Mouse (Mus musculus): Measurements from ENCODE around the gene Eif1ad. TPM values are rescaled to one million over a fixed set of nuclear protein-coding genes. Genes with fewer than 3 reads are reported as not detected.
"Not testable (repeated sequence)": the region's sequence is repeated elsewhere in the genome, so short reads cannot be mapped to it uniquely, and the experiment has no call there.

The Eif1ad gene
- polyA plus RNA-seq, 1 experiment from 2014 or later: 40.5 TPM

DNA sequence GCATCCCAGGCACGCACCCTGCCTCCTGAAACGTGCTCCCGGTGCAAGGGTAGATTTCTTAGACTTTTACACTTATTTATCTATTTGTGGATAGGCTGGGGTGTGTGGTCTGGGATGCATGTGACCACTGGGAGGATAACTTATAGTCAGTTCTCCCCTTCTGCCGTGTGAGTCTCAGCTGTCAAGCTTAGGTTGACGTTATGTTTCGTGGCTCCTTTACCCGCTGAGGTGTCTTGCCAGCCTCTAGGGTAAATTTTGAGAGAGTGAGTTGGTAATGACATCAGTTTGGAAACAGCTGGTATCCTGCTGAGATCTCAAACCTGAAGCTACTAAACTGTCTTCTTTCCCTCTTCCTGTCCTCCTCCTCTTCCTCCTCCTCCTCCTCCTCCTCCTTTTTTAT is 39.4 kb downstream of the Eif1ad start:
- peak overlapping the region; percentile 74 for H3K27ac ChIP-seq (replicated peaks)
- H3K4me1 ChIP-seq: peaks cover 32% of the 10 kb centered on the region
- H3K9me3 ChIP-seq: no peaks in the 10 kb centered on the region
- ATAC-seq (ENCODE audit: extremely low read depth, insufficient number of reproducible peaks, low FRiP score, low TSS enrichment): no peak
- peak overlapping the region; percentile 79 for H3K9ac ChIP-seq
- peaks cover 8% of the 10 kb centered on the region; the same call in 1 of the 2 replicates for H3K36me3 ChIP-seq
- 27% methylated on average over 7 of the region's 7 CpGs for whole genome bisulfite sequencing
- peak overlapping the region; percentile 48 for H3K4me3 ChIP-seq
- no peaks in the 10 kb centered on the region for H3K27me3 ChIP-seq (replicated peaks)
- H3K4me2 ChIP-seq: peak overlapping the region; percentile 72

DNA sequence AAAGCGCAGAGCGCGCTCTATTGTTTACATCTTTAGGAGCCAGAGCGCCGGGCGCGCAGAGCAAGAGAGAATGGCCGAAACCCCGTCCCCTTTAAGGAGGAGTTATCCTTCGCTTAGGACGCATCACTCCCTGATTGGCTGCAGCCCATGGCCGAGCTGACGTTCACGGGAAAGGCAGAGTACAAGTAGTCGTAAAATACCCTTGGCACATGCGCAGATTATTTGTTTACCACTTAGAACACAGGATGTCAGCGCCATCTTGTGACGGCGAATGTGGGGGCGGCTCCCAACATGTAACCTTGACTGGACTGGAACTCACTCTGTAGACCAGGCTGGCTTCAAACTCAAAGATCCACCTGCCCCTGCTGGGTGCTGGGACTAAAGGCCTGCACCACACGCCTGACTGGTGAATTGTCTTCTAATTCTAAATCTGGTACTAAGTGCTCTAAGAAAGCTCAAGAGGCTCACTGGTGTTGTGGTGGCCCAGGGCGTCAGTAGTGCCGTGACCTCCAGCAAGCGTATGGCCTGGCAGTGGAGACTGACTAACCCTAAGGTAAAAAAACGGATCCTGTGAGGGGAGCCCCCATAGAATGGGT is 40.1 kb downstream of the Eif1ad start:
- H3K27me3 ChIP-seq (replicated peaks); H3K36me3 ChIP-seq; H3K9me3 ChIP-seq: not testable (repeated sequence)
- ATAC-seq (ENCODE audit: extremely low read depth, insufficient number of reproducible peaks, low FRiP score, low TSS enrichment): peak; percentile 62
- Histone ChIP-seq H3K9ac (peak overlapping the region; percentile 93), H3K4me1 (peaks cover 32% of the 10 kb centered on the region), H3K27ac (replicated peaks) (peak overlapping the region; percentile 98), H3K4me3 (peak overlapping the region; percentile 70), H3K4me2 (peak overlapping the region; percentile 76)
- 6% methylated on average over 24 of the region's 25 CpGs for WGBS

DNA sequence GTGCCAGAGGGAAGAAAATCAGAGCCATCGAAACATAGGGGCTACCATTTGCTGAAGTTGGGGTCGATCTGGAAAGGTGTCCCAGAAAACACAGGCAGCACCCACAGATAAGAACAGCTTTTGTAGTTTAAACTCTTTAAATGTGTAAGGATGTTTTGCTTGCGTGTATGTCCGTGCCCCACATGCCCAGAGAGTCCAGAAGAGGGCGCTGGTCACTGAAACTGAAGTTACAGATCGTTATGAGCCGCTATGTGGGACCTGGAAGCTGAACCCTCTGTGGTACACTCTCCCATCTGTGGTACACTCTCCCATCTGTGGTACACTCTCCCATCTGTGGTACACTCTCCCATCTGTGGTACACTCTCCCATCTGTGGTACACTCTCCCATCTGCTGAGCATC is 40.6 kb downstream of the Eif1ad start:
- H3K9ac ChIP-seq: peak overlapping the region; percentile 93
- H3K36me3 ChIP-seq: peaks cover 8% of the 10 kb centered on the region; the same call in 1 of the 2 replicates
- H3K27me3 ChIP-seq (replicated peaks): no peaks in the 10 kb centered on the region
- H3K4me1 ChIP-seq: peaks cover 36% of the 10 kb centered on the region
- H3K27ac ChIP-seq (replicated peaks): peak overlapping the region; percentile 98
- H3K9me3 ChIP-seq: no peaks in the 10 kb centered on the region
- peak; percentile 45; the same call in 1 of the 2 replicates for ATAC-seq (ENCODE audit: extremely low read depth, insufficient number of reproducible peaks, low FRiP score, low TSS enrichment)
- peak overlapping the region; percentile 76 for H3K4me2 ChIP-seq
- 17% methylated on average over 7 of the region's 7 CpGs for WGBS
- H3K4me3 ChIP-seq: peak overlapping the region; percentile 70

DNA sequence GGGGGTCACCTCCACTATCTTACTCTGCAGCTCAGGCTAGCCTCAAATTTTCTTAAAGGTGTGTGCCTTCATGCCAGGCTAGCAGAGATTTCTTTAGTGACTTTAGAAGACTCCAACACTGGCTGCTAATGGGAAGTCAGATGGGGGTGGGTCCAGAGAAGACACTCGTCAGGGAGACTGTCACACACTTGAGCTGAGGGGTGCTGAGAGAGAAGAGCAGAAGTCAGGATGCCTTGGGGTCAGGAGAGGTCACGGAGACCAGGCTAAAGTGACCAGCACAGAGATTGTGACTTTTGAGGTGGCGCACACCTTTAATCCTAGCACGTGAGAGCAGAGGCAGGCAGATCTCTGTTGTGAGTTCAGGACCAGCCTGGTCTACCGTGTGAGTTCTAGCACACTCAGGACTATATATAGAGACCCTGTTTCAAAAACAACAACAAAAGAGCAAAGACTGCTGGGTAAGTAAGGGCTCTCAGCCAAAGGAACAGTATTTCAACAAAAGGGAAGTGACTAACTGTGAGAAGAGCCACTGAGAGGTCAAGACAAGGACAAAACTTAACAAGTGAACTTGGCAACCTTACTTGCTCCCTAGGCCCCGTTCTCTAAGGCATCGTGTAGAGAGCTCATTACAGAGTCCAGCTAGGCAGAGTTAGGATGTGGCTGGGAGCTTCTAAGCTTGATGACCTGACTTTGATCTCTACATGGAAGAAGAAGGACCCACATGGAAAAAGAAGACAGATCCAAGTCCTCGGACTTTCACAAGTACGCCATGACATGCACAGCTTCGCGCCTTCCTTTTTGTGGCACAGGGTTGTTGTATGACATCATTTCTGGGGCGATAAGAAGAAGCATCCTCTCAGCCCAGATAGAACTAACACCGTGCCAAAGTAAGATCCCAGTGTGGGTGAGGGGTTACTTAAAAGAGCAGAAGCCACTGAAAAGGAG is 41.8 kb downstream of the Eif1ad start:
- peaks cover 8% of the 10 kb centered on the region; the same call in 1 of the 2 replicates for H3K36me3 ChIP-seq
- H3K9ac ChIP-seq: peak overlapping the region; percentile 93
- no peaks in the 10 kb centered on the region for H3K27me3 ChIP-seq (replicated peaks)
- H3K27ac ChIP-seq (replicated peaks): peak overlapping the region; percentile 51
- peak overlapping the region; percentile 70 for H3K4me3 ChIP-seq
- WGBS: 69% methylated on average over 13 of the region's 13 CpGs
- H3K4me1 ChIP-seq: peaks cover 36% of the 10 kb centered on the region
- no peaks in the 10 kb centered on the region for H3K9me3 ChIP-seq
- peak overlapping the region; percentile 76 for H3K4me2 ChIP-seq
- no peak for ATAC-seq (ENCODE audit: extremely low read depth, insufficient number of reproducible peaks, low FRiP score, low TSS enrichment)

DNA sequence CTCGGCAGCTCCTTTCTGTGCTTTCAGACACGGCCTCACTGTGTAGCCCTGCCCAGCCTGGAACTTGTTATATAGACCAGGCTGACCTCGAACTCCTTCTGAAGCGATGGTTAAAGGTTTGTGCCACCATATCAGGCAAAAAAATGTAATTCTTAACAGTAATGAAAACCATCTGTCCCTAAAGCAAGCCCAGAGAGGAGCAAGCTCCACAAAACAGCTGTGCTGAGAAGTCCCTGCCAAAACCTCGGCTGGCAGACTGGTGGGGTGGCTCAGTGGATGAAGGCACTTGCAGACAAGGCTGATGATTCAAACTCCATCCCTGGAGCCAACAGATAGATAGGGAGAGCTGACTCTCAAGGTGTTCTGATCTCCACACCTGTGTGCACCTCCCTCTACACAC is 42.5 kb downstream of the Eif1ad start:
- ATAC-seq (ENCODE audit: extremely low read depth, insufficient number of reproducible peaks, low FRiP score, low TSS enrichment): no peak
- 74% methylated on average over 5 of the region's 5 CpGs for WGBS
- peak overlapping the region; percentile 51 for H3K27ac ChIP-seq (replicated peaks)

DNA sequence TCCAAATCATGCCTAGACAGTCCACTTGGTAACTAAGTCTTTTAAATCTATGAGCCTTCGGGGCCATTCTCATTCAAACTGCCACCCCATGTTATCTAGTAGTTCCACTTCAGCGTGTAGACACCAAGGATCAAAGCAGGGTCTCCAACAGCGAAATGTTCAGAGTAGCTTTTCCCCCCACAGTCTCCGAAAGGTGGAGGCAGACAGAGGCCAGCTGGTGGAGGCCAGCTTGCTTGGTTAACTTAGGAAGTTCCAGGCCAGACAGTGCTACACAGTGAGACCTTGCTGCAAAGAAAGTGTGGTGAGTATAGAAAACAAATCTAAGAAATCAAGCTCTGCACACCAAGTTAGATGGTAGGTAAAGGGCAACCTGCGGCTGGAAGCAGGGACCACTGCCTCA is 44.1 kb downstream of the Eif1ad start:
- Histone ChIP-seq H3K9ac (no peak overlapping the region), H3K9me3 (no peaks in the 10 kb centered on the region), H3K27me3 (replicated peaks) (no peaks in the 10 kb centered on the region), H3K4me1 (peaks cover 39% of the 10 kb centered on the region), H3K4me2 (no peak overlapping the region), H3K36me3 (peaks cover 8% of the 10 kb centered on the region; the same call in 1 of the 2 replicates), H3K4me3 (no peak overlapping the region), H3K27ac (replicated peaks) (no peak overlapping the region)
- WGBS: 70% methylated on average over 5 of the region's 5 CpGs
- ATAC-seq (ENCODE audit: extremely low read depth, insufficient number of reproducible peaks, low FRiP score, low TSS enrichment): no peak

More for the DNA sequence above, 42.5 kb downstream of the Eif1ad start:
- no peaks in the 10 kb centered on the region for H3K9me3 ChIP-seq
- H3K36me3 ChIP-seq: peaks cover 8% of the 10 kb centered on the region; the same call in 1 of the 2 replicates
- no peak overlapping the region for H3K4me3 ChIP-seq
- no peaks in the 10 kb centered on the region for H3K27me3 ChIP-seq (replicated peaks)
- no peak overlapping the region for H3K4me2 ChIP-seq
- H3K4me1 ChIP-seq: peaks cover 36% of the 10 kb centered on the region
- H3K9ac ChIP-seq: peak overlapping the region; percentile 33

DNA sequence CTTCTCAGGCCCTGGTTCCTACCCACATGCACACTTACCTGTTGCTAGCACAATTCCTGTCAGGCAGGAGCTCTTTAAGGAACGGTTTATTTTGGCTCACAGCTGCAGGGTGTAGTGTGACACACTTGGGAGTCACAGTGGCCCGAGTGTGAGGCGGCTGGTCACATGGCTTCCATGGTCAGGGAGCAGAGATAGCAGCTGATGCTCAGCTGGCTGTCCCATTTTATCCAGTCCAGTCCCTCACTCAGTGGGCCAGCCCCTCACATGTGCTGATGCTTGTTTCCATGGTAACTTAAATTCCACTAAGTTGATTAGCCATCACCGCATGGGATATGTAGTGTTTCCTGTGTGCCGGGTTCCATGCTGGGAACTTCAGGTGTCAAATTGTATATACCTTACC is 45.4 kb downstream of the Eif1ad start:
- H3K4me2 ChIP-seq: no peak overlapping the region
- peaks cover 35% of the 10 kb centered on the region for H3K4me1 ChIP-seq
- H3K27me3 ChIP-seq (replicated peaks): no peaks in the 10 kb centered on the region
- H3K9me3 ChIP-seq: no peaks in the 10 kb centered on the region
- ATAC-seq (ENCODE audit: extremely low read depth, insufficient number of reproducible peaks, low FRiP score, low TSS enrichment): no peak
- peaks cover 11% of the 10 kb centered on the region; the same call in 1 of the 2 replicates for H3K36me3 ChIP-seq
- 55% methylated on average over 5 of the region's 5 CpGs for WGBS
- H3K4me3 ChIP-seq: no peak overlapping the region
- no peak overlapping the region for H3K27ac ChIP-seq (replicated peaks)
- no peak overlapping the region for H3K9ac ChIP-seq

DNA sequence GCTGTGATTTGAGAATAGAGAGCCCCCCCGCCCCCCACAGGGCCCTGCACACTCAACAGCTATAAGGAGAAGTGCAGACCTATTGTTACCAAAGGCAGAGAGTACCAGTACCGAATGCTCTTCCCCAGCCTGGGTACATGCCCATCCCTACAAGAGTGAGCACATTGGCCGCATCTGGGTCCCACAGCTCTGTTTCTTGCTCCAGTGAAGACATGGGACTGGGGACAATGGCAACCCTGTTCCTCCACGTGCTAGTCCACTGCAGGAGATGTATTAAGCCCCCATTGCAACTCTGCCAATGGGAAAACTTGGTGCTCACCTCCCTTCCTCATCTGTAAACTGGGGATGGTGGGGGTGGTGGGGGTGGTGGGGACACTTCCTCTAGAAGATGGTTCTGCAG is 47.3 kb downstream of the Eif1ad start:
- no peaks in the 10 kb centered on the region for H3K9me3 ChIP-seq
- H3K4me2 ChIP-seq: no peak overlapping the region
- no peak overlapping the region for H3K27ac ChIP-seq (replicated peaks)
- no peak overlapping the region for H3K9ac ChIP-seq
- no peak overlapping the region for H3K4me3 ChIP-seq
- peaks cover 18% of the 10 kb centered on the region for H3K4me1 ChIP-seq
- ATAC-seq (ENCODE audit: extremely low read depth, insufficient number of reproducible peaks, low FRiP score, low TSS enrichment): no peak
- peaks cover 18% of the 10 kb centered on the region; the same call in 1 of the 2 replicates for H3K36me3 ChIP-seq
- WGBS: 64% methylated on average over 4 of the region's 4 CpGs
- H3K27me3 ChIP-seq (replicated peaks): no peaks in the 10 kb centered on the region

DNA sequence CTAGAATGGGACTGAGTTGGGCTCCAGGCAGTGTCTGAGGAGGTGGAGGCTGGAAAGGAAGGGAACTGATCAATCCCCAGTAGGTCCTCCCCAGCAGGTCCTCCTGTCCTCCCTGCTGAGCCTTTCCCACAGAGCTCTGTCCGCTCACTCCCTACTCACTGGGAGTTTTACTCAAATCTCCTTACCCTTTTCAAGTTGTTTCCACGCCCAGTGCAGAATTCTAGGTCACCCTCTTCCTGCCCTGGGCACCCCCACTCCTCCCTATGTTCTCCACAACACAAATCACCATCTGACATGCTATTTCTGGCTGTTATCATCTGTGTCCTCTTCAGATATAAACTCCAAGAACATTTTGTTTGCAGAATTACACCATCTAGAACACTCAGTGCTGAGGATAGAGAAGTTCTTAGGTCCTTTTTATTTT is 48.0 kb downstream of the Eif1ad start:
- no peak overlapping the region for H3K4me2 ChIP-seq
- H3K4me1 ChIP-seq: peaks cover 13% of the 10 kb centered on the region; the same call in 1 of the 2 replicates
- H3K9ac ChIP-seq: peak overlapping the region; percentile 47; the same call in 1 of the 2 replicates
- H3K27me3 ChIP-seq (replicated peaks): no peaks in the 10 kb centered on the region
- no peak overlapping the region for H3K27ac ChIP-seq (replicated peaks)
- 49% methylated on average over 2 of the region's 2 CpGs for WGBS
- H3K9me3 ChIP-seq: no peaks in the 10 kb centered on the region
- H3K4me3 ChIP-seq: no peak overlapping the region
- ATAC-seq (ENCODE audit: extremely low read depth, insufficient number of reproducible peaks, low FRiP score, low TSS enrichment): no peak
- peaks cover 19% of the 10 kb centered on the region for H3K36me3 ChIP-seq

DNA sequence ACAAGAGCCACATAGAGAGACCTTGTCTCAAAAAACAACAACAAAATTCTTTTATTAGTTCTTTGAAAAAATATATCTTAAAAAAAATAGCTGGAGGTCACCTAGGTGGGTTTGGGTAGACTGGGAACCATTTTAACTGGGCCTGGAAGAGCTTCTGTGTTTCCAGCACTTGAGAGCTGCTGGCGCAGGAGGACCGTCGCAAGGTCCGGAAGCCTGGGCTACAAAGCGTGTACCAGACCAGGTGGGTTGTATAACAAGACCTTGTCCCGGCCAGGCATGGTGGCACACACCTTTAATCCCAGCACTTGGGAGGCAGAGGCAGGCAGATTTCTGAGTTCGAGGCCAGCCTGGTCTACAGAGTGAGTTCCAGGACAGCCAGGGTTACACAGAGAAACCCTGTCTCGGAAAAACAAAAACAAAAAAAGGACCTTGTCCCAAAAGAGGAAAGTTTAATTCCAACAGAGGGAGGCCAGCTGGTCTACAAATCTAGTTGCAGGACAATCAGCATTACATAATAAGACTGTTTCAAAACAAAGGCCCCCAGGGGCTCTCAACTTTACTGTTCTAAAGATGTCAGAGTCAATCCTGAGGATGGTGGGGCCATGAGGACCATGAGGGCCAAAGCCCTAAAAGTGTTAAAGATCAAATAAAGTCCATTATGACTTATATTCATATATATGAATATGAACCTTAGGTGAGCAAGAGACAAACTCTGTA is 52.4 kb downstream of the Eif1ad start:
- H3K27ac ChIP-seq (replicated peaks): no peak overlapping the region
- no peaks in the 10 kb centered on the region for H3K27me3 ChIP-seq (replicated peaks)
- ATAC-seq (ENCODE audit: extremely low read depth, insufficient number of reproducible peaks, low FRiP score, low TSS enrichment): no peak
- 91% methylated on average over 8 of the region's 8 CpGs for WGBS
- no peak overlapping the region for H3K4me3 ChIP-seq
- peaks cover 59% of the 10 kb centered on the region for H3K36me3 ChIP-seq
- H3K9me3 ChIP-seq: no peaks in the 10 kb centered on the region
- H3K4me1 ChIP-seq: peaks cover 16% of the 10 kb centered on the region
- no peak overlapping the region for H3K4me2 ChIP-seq
- H3K9ac ChIP-seq: no peak overlapping the region

DNA sequence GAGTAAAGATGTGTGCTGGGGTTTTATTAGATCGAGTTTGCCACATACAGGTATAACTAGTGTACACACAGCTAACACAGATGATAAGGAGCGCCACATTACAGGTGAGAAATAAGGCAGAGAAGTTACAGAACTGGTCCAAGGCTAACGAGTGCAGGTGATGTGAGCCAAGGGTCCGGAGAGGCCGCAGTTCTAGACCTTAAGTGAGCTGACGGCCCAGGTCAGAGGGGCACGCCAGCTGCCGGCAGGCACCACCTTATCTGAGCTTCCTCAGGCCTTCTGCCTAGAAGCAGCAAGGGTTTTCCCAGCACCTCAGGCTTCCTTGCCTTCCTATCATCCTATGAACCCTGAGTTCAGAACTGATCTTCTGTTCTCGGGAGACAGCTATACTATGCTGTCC is 53.1 kb downstream of the Eif1ad start:
- Histone ChIP-seq H3K27me3 (replicated peaks) (no peaks in the 10 kb centered on the region), H3K4me3 (no peak overlapping the region), H3K4me1 (peaks cover 13% of the 10 kb centered on the region), H3K27ac (replicated peaks) (no peak overlapping the region), H3K4me2 (no peak overlapping the region), H3K9me3 (no peaks in the 10 kb centered on the region), H3K9ac (no peak overlapping the region), H3K36me3 (peaks cover 59% of the 10 kb centered on the region)
- ATAC-seq (ENCODE audit: extremely low read depth, insufficient number of reproducible peaks, low FRiP score, low TSS enrichment): no peak
- 79% methylated on average over 9 of the region's 9 CpGs for WGBS

All from heart, embryonic 13.5 days (tissue).